Mouse (Mus musculus): ENCODE results near the gene Egfr. TPM values are rescaled to one million over a fixed set of nuclear protein-coding genes. Genes with fewer than 3 reads are reported as not detected.

Egfr gene
- polyA plus RNA-seq, 1 experiment from 2014 or later, result 7.7 TPM

- H3K4me3 ChIP-seq (replicated peaks), result no peak overlapping the region
- no peaks in the 10 kb centered on the region for H3K9me3 ChIP-seq (replicated peaks)
- WGBS, result 76% methylated on average over 3 of the region's 3 CpGs
- H3K36me3 ChIP-seq, result no peaks in the 10 kb centered on the region
- no peaks in the 10 kb centered on the region for H3K27me3 ChIP-seq
- no peak overlapping the region for H3K4me2 ChIP-seq
- 0 out of 2 replicates have a peak, but pooled peaks cover 7% of the 10 kb centered on the region for H3K4me1 ChIP-seq
- H3K27ac ChIP-seq, result no peak overlapping the region
- no peak for ATAC-seq (replicated peaks; ENCODE audit: low FRiP score)
- H3K9ac ChIP-seq, result no peak overlapping the region
These were observed 90.9 kb downstream of the Egfr start for GRCm38 (mm10) chr11:16842924-16843323.

- H3K4me1 ChIP-seq, result 0 out of 2 replicates have a peak, but pooled peaks cover 10% of the 10 kb centered on the region
- no peaks in the 10 kb centered on the region for H3K36me3 ChIP-seq
- peak; percentile 76 for ATAC-seq (replicated peaks; ENCODE audit: low FRiP score)
- peak overlapping the region; percentile 85 for H3K27ac ChIP-seq
- H3K4me3 ChIP-seq (replicated peaks), result no peak overlapping the region
- H3K9ac ChIP-seq, result no peak overlapping the region
- no peaks in the 10 kb centered on the region for H3K27me3 ChIP-seq
- H3K9me3 ChIP-seq (replicated peaks), result no peaks in the 10 kb centered on the region
- peak overlapping the region; percentile 24; the same call in 1 of the 2 replicates for H3K4me2 ChIP-seq
- WGBS, result 35% methylated on average over 12 of the region's 12 CpGs
These were observed 92.0 kb downstream of the Egfr start for GRCm38 (mm10) chr11:16843889-16844568.

- Histone ChIP-seq H3K9ac (no peak overlapping the region), H3K4me1 (0 out of 2 replicates have a peak, but pooled peaks cover 9% of the 10 kb centered on the region), H3K27ac (no peak overlapping the region), H3K36me3 (no peaks in the 10 kb centered on the region), H3K4me2 (no peak overlapping the region), H3K9me3 (replicated peaks) (no peaks in the 10 kb centered on the region), H3K4me3 (replicated peaks) (no peak overlapping the region), H3K27me3 (no peaks in the 10 kb centered on the region)
- 63% methylated on average over 6 of the region's 6 CpGs for WGBS
- ATAC-seq (replicated peaks; ENCODE audit: low FRiP score), result no peak
These were observed 96.9 kb downstream of the Egfr start for GRCm38 (mm10) chr11:16848881-16849280.

- H3K4me2 ChIP-seq, result no peak overlapping the region
These were observed 99.4 kb downstream of the Egfr start for GRCm38 (mm10) chr11:16851361-16851760.

GRCm38 (mm10) chr11:16854111-16854510 lies 102.1 kb downstream of the Egfr start:
- Histone ChIP-seq H3K4me1 (no peaks in the 10 kb centered on the region), H3K9ac (no peak overlapping the region), H3K27ac (no peak overlapping the region; the same call in 1 of the 2 replicates), H3K9me3 (replicated peaks) (no peaks in the 10 kb centered on the region), H3K27me3 (no peaks in the 10 kb centered on the region), H3K36me3 (no peaks in the 10 kb centered on the region), H3K4me2 (no peak overlapping the region), H3K4me3 (replicated peaks) (no peak overlapping the region)
- WGBS, result 64% methylated on average over 2 of the region's 2 CpGs
- no peak for ATAC-seq (replicated peaks; ENCODE audit: low FRiP score)

More at GRCm38 (mm10) chr11:16851361-16851760, 99.4 kb downstream of the Egfr start:
- WGBS, result 89% methylated on average over 1 of the region's 1 CpGs
- H3K9me3 ChIP-seq (replicated peaks), result no peaks in the 10 kb centered on the region
- H3K4me1 ChIP-seq, result 0 out of 2 replicates have a peak, but pooled peaks cover 3% of the 10 kb centered on the region
- no peak overlapping the region for H3K4me3 ChIP-seq (replicated peaks)
- H3K9ac ChIP-seq, result no peak overlapping the region
- H3K36me3 ChIP-seq, result no peaks in the 10 kb centered on the region
- H3K27me3 ChIP-seq, result no peaks in the 10 kb centered on the region
- no peak for ATAC-seq (replicated peaks; ENCODE audit: low FRiP score)
- H3K27ac ChIP-seq, result no peak overlapping the region

- H3K4me2 ChIP-seq, result no peak overlapping the region
- ATAC-seq (replicated peaks; ENCODE audit: low FRiP score), result no peak
- no peak overlapping the region for H3K4me3 ChIP-seq (replicated peaks)
- WGBS, result 56% methylated on average over 2 of the region's 2 CpGs
- H3K36me3 ChIP-seq, result no peaks in the 10 kb centered on the region
- no peak overlapping the region for H3K9ac ChIP-seq
- H3K27ac ChIP-seq, result no peak overlapping the region
- H3K9me3 ChIP-seq (replicated peaks), result no peaks in the 10 kb centered on the region
- no peaks in the 10 kb centered on the region for H3K4me1 ChIP-seq
- H3K27me3 ChIP-seq, result no peaks in the 10 kb centered on the region
These were observed 105.3 kb downstream of the Egfr start for GRCm38 (mm10) chr11:16857346-16857745.

GRCm38 (mm10) chr11:16861037-16861436 lies 109.0 kb downstream of the Egfr start:
- Histone ChIP-seq H3K9me3 (replicated peaks) (no peaks in the 10 kb centered on the region), H3K27ac (no peak overlapping the region), H3K27me3 (no peaks in the 10 kb centered on the region), H3K9ac (no peak overlapping the region), H3K4me1 (no peaks in the 10 kb centered on the region), H3K36me3 (no peaks in the 10 kb centered on the region), H3K4me2 (no peak overlapping the region), H3K4me3 (replicated peaks) (no peak overlapping the region)
- ATAC-seq (replicated peaks; ENCODE audit: low FRiP score), result no peak
- WGBS, result 68% methylated on average over 6 of the region's 6 CpGs

- Histone ChIP-seq H3K4me1 (no peaks in the 10 kb centered on the region), H3K9me3 (replicated peaks) (no peaks in the 10 kb centered on the region), H3K4me3 (replicated peaks) (no peak overlapping the region), H3K27me3 (no peaks in the 10 kb centered on the region), H3K36me3 (no peaks in the 10 kb centered on the region), H3K4me2 (no peak overlapping the region), H3K27ac (no peak overlapping the region), H3K9ac (no peak overlapping the region)
- ATAC-seq (replicated peaks; ENCODE audit: low FRiP score), result no peak
These were observed 111.5 kb downstream of the Egfr start for GRCm38 (mm10) chr11:16863547-16863946.

GRCm38 (mm10) chr11:16864980-16865561 lies 113.1 kb downstream of the Egfr start:
- Histone ChIP-seq H3K27ac (no peak overlapping the region), H3K27me3 (no peaks in the 10 kb centered on the region), H3K4me2 (no peak overlapping the region), H3K36me3 (no peaks in the 10 kb centered on the region), H3K9ac (no peak overlapping the region), H3K4me3 (replicated peaks) (no peak overlapping the region), H3K9me3 (replicated peaks) (no peaks in the 10 kb centered on the region), H3K4me1 (no peaks in the 10 kb centered on the region)
- 66% methylated on average over 3 of the region's 3 CpGs for WGBS
- ATAC-seq (replicated peaks; ENCODE audit: low FRiP score), result 0 out of 2 replicates have a peak, but pooled peaks have one; percentile 12

- no peaks in the 10 kb centered on the region for H3K4me1 ChIP-seq
- H3K4me2 ChIP-seq, result no peak overlapping the region
- H3K4me3 ChIP-seq (replicated peaks), result no peak overlapping the region
- H3K9ac ChIP-seq, result no peak overlapping the region
- H3K27me3 ChIP-seq, result no peaks in the 10 kb centered on the region
- H3K27ac ChIP-seq, result no peak overlapping the region
- 85% methylated on average over 6 of the region's 6 CpGs for WGBS
- no peak for ATAC-seq (replicated peaks; ENCODE audit: low FRiP score)
- no peaks in the 10 kb centered on the region for H3K36me3 ChIP-seq
- no peaks in the 10 kb centered on the region for H3K9me3 ChIP-seq (replicated peaks)
These were observed 116.0 kb downstream of the Egfr start for GRCm38 (mm10) chr11:16868051-16868450.

GRCm38 (mm10) chr11:16869506-16869905 lies 117.5 kb downstream of the Egfr start:
- WGBS, result 80% methylated on average over 2 of the region's 2 CpGs

GRCm38 (mm10) chr11:16871120-16871519 lies 119.1 kb downstream of the Egfr start:
- Histone ChIP-seq H3K4me2 (no peak overlapping the region), H3K4me3 (replicated peaks) (no peak overlapping the region), H3K4me1 (no peaks in the 10 kb centered on the region), H3K36me3 (no peaks in the 10 kb centered on the region), H3K27ac (no peak overlapping the region), H3K27me3 (no peaks in the 10 kb centered on the region), H3K9me3 (replicated peaks) (no peaks in the 10 kb centered on the region), H3K9ac (no peak overlapping the region)
- peak; percentile 52; the same call in 1 of the 2 replicates for ATAC-seq (replicated peaks; ENCODE audit: low FRiP score)
- 65% methylated on average over 5 of the region's 5 CpGs for WGBS

More at GRCm38 (mm10) chr11:16869506-16869905, 117.5 kb downstream of the Egfr start:
- H3K9ac ChIP-seq, result no peak overlapping the region
- H3K9me3 ChIP-seq (replicated peaks), result no peaks in the 10 kb centered on the region
- no peak overlapping the region for H3K27ac ChIP-seq
- no peak for ATAC-seq (replicated peaks; ENCODE audit: low FRiP score)
- H3K36me3 ChIP-seq, result no peaks in the 10 kb centered on the region
- no peak overlapping the region for H3K4me3 ChIP-seq (replicated peaks)
- no peaks in the 10 kb centered on the region for H3K4me1 ChIP-seq
- no peak overlapping the region for H3K4me2 ChIP-seq
- H3K27me3 ChIP-seq, result no peaks in the 10 kb centered on the region
